Mouse (Mus musculus): ENCODE measurements around the gene Tex21. TPM values are rescaled to one million over a fixed set of nuclear protein-coding genes. Genes with fewer than 3 reads are reported as not detected.

The Tex21 gene
- polyA plus RNA-seq, 1 experiment from 2014 or later: not detected

GRCm38 (mm10) chr12:76263876-76264275 is 17.3 kb upstream of the Tex21 start:
- H3K9ac ChIP-seq (ENCODE audit: low read depth, low read length): no peak overlapping the region
- no peaks in the 10 kb centered on the region; the same call in 1 of the 2 replicates for H3K36me3 ChIP-seq (ENCODE audit: control insufficient read depth, insufficient read depth)
- no peak for TF ChIP-seq CTCF (IDR thresholded peaks at IDR 0.05; ENCODE audit: low read depth)
- WGBS: 76% methylated on average over 1 of the region's 1 CpGs
- H3K9me3 ChIP-seq (ENCODE audit: control insufficient read depth): no peaks in the 10 kb centered on the region
- H3K27ac ChIP-seq (ENCODE audit: low read depth, low read length): no peak overlapping the region
- H3K4me1 ChIP-seq (replicated peaks; ENCODE audit: control insufficient read depth, insufficient read depth, low read length): no peaks in the 10 kb centered on the region
- no peak overlapping the region for H3K4me3 ChIP-seq (ENCODE audit: low read depth, low read length)
- H3K27me3 ChIP-seq (replicated peaks; ENCODE audit: control insufficient read depth, insufficient read depth, low read length): no peaks in the 10 kb centered on the region
- no peak overlapping the region for H3K4me2 ChIP-seq (replicated peaks; ENCODE audit: low read depth)
- ATAC-seq: no peak

- ATAC-seq: no peak
- H3K4me2 ChIP-seq (replicated peaks; ENCODE audit: low read depth): no peak overlapping the region
- H3K9me3 ChIP-seq (ENCODE audit: control insufficient read depth): no peaks in the 10 kb centered on the region
- H3K4me1 ChIP-seq (replicated peaks; ENCODE audit: control insufficient read depth, insufficient read depth, low read length): no peaks in the 10 kb centered on the region
- WGBS: 94% methylated on average over 4 of the region's 4 CpGs
- H3K4me3 ChIP-seq (ENCODE audit: low read depth, low read length): no peak overlapping the region
- H3K27me3 ChIP-seq (replicated peaks; ENCODE audit: control insufficient read depth, insufficient read depth, low read length): no peaks in the 10 kb centered on the region
- no peaks in the 10 kb centered on the region; the same call in 1 of the 2 replicates for H3K36me3 ChIP-seq (ENCODE audit: control insufficient read depth, insufficient read depth)
- TF ChIP-seq CTCF (IDR thresholded peaks at IDR 0.05; ENCODE audit: low read depth): no peak
- H3K27ac ChIP-seq (ENCODE audit: low read depth, low read length): no peak overlapping the region
- H3K9ac ChIP-seq (ENCODE audit: low read depth, low read length): no peak overlapping the region
These were observed 16.4 kb upstream of the Tex21 start for GRCm38 (mm10) chr12:76262918-76263317.

GRCm38 (mm10) chr12:76261556-76261955 is 15.0 kb upstream of the Tex21 start:
- Histone ChIP-seq H3K27ac (ENCODE audit: low read depth, low read length) (no peak overlapping the region), H3K36me3 (ENCODE audit: control insufficient read depth, insufficient read depth) (no peaks in the 10 kb centered on the region; the same call in 1 of the 2 replicates), H3K27me3 (replicated peaks; ENCODE audit: control insufficient read depth, insufficient read depth, low read length) (no peaks in the 10 kb centered on the region), H3K4me3 (ENCODE audit: low read depth, low read length) (no peak overlapping the region), H3K4me1 (replicated peaks; ENCODE audit: control insufficient read depth, insufficient read depth, low read length) (no peaks in the 10 kb centered on the region; the same call in 1 of the 2 replicates), H3K9ac (ENCODE audit: low read depth, low read length) (no peak overlapping the region), H3K4me2 (replicated peaks; ENCODE audit: low read depth) (no peak overlapping the region), H3K9me3 (ENCODE audit: control insufficient read depth) (no peaks in the 10 kb centered on the region)
- 58% methylated on average over 4 of the region's 4 CpGs for WGBS
- no peak for ATAC-seq
- no peak for TF ChIP-seq CTCF (IDR thresholded peaks at IDR 0.05; ENCODE audit: low read depth)

GRCm38 (mm10) chr12:76260673-76261072 is 14.1 kb upstream of the Tex21 start:
- no peaks in the 10 kb centered on the region for H3K27me3 ChIP-seq (replicated peaks; ENCODE audit: control insufficient read depth, insufficient read depth, low read length)
- H3K4me3 ChIP-seq (ENCODE audit: low read depth, low read length): no peak overlapping the region
- ATAC-seq: no peak
- 90% methylated on average over 3 of the region's 3 CpGs for WGBS
- H3K27ac ChIP-seq (ENCODE audit: low read depth, low read length): no peak overlapping the region
- no peak overlapping the region for H3K4me2 ChIP-seq (replicated peaks; ENCODE audit: low read depth)
- TF ChIP-seq CTCF (IDR thresholded peaks at IDR 0.05; ENCODE audit: low read depth): no peak
- no peaks in the 10 kb centered on the region for H3K9me3 ChIP-seq (ENCODE audit: control insufficient read depth)
- no peaks in the 10 kb centered on the region; the same call in 1 of the 2 replicates for H3K36me3 ChIP-seq (ENCODE audit: control insufficient read depth, insufficient read depth)
- H3K9ac ChIP-seq (ENCODE audit: low read depth, low read length): no peak overlapping the region
- no peaks in the 10 kb centered on the region; the same call in 1 of the 2 replicates for H3K4me1 ChIP-seq (replicated peaks; ENCODE audit: control insufficient read depth, insufficient read depth, low read length)

- H3K4me2 ChIP-seq (replicated peaks; ENCODE audit: low read depth): peak overlapping the region; percentile 96
- TF ChIP-seq CTCF (IDR thresholded peaks at IDR 0.05; ENCODE audit: low read depth): no peak
- peak overlapping the region; percentile 59 for H3K9ac ChIP-seq (ENCODE audit: low read depth, low read length)
- no peaks in the 10 kb centered on the region for H3K9me3 ChIP-seq (ENCODE audit: control insufficient read depth)
- peak overlapping the region; percentile 67 for H3K4me3 ChIP-seq (ENCODE audit: low read depth, low read length)
- H3K27ac ChIP-seq (ENCODE audit: low read depth, low read length): peak overlapping the region; percentile 30; the same call in 1 of the 2 replicates
- no peaks in the 10 kb centered on the region for H3K27me3 ChIP-seq (replicated peaks; ENCODE audit: control insufficient read depth, insufficient read depth, low read length)
- no peaks in the 10 kb centered on the region for H3K36me3 ChIP-seq (ENCODE audit: control insufficient read depth, insufficient read depth)
- no peak for ATAC-seq
- WGBS: 5% methylated on average over 17 of the region's 17 CpGs
- H3K4me1 ChIP-seq (replicated peaks; ENCODE audit: control insufficient read depth, insufficient read depth, low read length): no peaks in the 10 kb centered on the region; the same call in 1 of the 2 replicates
These were observed 9.7 kb upstream of the Tex21 start for GRCm38 (mm10) chr12:76256114-76256843.

GRCm38 (mm10) chr12:76255499-76255875 is 8.9 kb upstream of the Tex21 start:
- ATAC-seq: peak; percentile 26
- Histone ChIP-seq H3K9me3 (ENCODE audit: control insufficient read depth) (no peaks in the 10 kb centered on the region), H3K27ac (ENCODE audit: low read depth, low read length) (peak overlapping the region; percentile 29; the same call in 1 of the 2 replicates), H3K4me3 (ENCODE audit: low read depth, low read length) (peak overlapping the region; percentile 67), H3K4me2 (replicated peaks; ENCODE audit: low read depth) (peak overlapping the region; percentile 96), H3K27me3 (replicated peaks; ENCODE audit: control insufficient read depth, insufficient read depth, low read length) (no peaks in the 10 kb centered on the region), H3K9ac (ENCODE audit: low read depth, low read length) (peak overlapping the region; percentile 59), H3K4me1 (replicated peaks; ENCODE audit: control insufficient read depth, insufficient read depth, low read length) (no peaks in the 10 kb centered on the region; the same call in 1 of the 2 replicates), H3K36me3 (ENCODE audit: control insufficient read depth, insufficient read depth) (no peaks in the 10 kb centered on the region)
- WGBS: 0% methylated on average over 11 of the region's 11 CpGs
- no peak for TF ChIP-seq CTCF (IDR thresholded peaks at IDR 0.05; ENCODE audit: low read depth)
